Mouse (Mus musculus): Measurements from ENCODE around the gene 4930402F06Rik. TPM values are rescaled to one million over a fixed set of nuclear protein-coding genes. Genes with fewer than 3 reads are reported as not detected.
A peak's percentile ranks its signal among the peaks of the same experiment; 100 is the strongest.

Gene 4930402F06Rik
- polyA plus RNA-seq, 1 experiment from 2014 or later: not detected

DNA sequence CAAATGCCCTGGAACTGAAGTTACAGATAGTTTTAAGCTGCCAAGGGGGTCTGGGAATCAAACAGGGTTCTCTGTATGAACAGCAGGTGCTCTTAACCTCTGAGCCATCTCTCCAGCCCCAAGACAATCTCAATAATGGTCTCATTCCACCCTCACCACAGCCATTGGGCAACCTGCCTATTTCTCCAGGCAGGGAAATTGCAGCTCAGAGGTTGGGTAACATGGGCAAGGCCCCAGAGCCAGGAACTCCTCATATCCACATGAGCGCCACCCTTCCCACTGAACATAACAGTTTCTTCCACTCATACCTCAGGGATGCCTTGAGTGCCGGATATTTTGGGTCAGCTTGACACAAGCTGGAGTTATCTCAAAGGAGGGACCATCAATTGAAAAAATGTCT, 40.8 kb upstream of the 4930402F06Rik start:
- Histone ChIP-seq H3K4me3 (ENCODE audit: low read depth, low read length) (no peak overlapping the region), H3K9me3 (replicated peaks; ENCODE audit: control insufficient read depth, low read length) (no peaks in the 10 kb centered on the region), H3K4me1 (ENCODE audit: control insufficient read depth, insufficient read depth, low read length) (peaks cover 25% of the 10 kb centered on the region), H3K36me3 (ENCODE audit: control insufficient read depth, insufficient read depth, low read length) (no peaks in the 10 kb centered on the region), H3K27ac (ENCODE audit: low read depth, low read length) (no peak overlapping the region), H3K27me3 (ENCODE audit: control insufficient read depth, insufficient read depth, low read length) (no peaks in the 10 kb centered on the region), H3K4me2 (no peak overlapping the region), H3K9ac (ENCODE audit: low read depth, low read length) (no peak overlapping the region)
- no peak for ATAC-seq (replicated peaks; ENCODE audit: insufficient number of reproducible peaks, low FRiP score, low TSS enrichment)
- 95% methylated on average over 2 of the region's 2 CpGs for WGBS (ENCODE audit: insufficient replicate concordance)

GRCm38 (mm10) chr2:35434576-35435123, 37.7 kb upstream of the 4930402F06Rik start:
- Histone ChIP-seq H3K4me1 (ENCODE audit: control insufficient read depth, insufficient read depth, low read length) (peaks cover 33% of the 10 kb centered on the region), H3K4me2 (no peak overlapping the region), H3K27me3 (ENCODE audit: control insufficient read depth, insufficient read depth, low read length) (no peaks in the 10 kb centered on the region), H3K9ac (ENCODE audit: low read depth, low read length) (no peak overlapping the region), H3K27ac (ENCODE audit: low read depth, low read length) (no peak overlapping the region), H3K4me3 (ENCODE audit: low read depth, low read length) (no peak overlapping the region), H3K36me3 (ENCODE audit: control insufficient read depth, insufficient read depth, low read length) (no peaks in the 10 kb centered on the region), H3K9me3 (replicated peaks; ENCODE audit: control insufficient read depth, low read length) (no peaks in the 10 kb centered on the region)
- WGBS (ENCODE audit: insufficient replicate concordance): 81% methylated on average over 6 of the region's 6 CpGs
- ATAC-seq (replicated peaks; ENCODE audit: insufficient number of reproducible peaks, low FRiP score, low TSS enrichment): no peak

GRCm38 (mm10) chr2:35433428-35433827, 36.5 kb upstream of the 4930402F06Rik start:
- Histone ChIP-seq H3K27me3 (ENCODE audit: control insufficient read depth, insufficient read depth, low read length) (no peaks in the 10 kb centered on the region), H3K9me3 (replicated peaks; ENCODE audit: control insufficient read depth, low read length) (no peaks in the 10 kb centered on the region), H3K27ac (ENCODE audit: low read depth, low read length) (peak overlapping the region; percentile 52), H3K9ac (ENCODE audit: low read depth, low read length) (no peak overlapping the region; the same call in 1 of the 2 replicates), H3K36me3 (ENCODE audit: control insufficient read depth, insufficient read depth, low read length) (no peaks in the 10 kb centered on the region), H3K4me2 (peak overlapping the region; percentile 11; the same call in 1 of the 2 replicates), H3K4me3 (ENCODE audit: low read depth, low read length) (no peak overlapping the region), H3K4me1 (ENCODE audit: control insufficient read depth, insufficient read depth, low read length) (peaks cover 33% of the 10 kb centered on the region)
- 58% methylated on average over 4 of the region's 4 CpGs for WGBS (ENCODE audit: insufficient replicate concordance)
- no peak for ATAC-seq (replicated peaks; ENCODE audit: insufficient number of reproducible peaks, low FRiP score, low TSS enrichment)

GRCm38 (mm10) chr2:35432472-35432871, 35.5 kb upstream of the 4930402F06Rik start:
- H3K36me3 ChIP-seq (ENCODE audit: control insufficient read depth, insufficient read depth, low read length): no peaks in the 10 kb centered on the region
- H3K9ac ChIP-seq (ENCODE audit: low read depth, low read length): peak overlapping the region; percentile 49; the same call in 1 of the 2 replicates
- H3K4me2 ChIP-seq: peak overlapping the region; percentile 41
- H3K4me1 ChIP-seq (ENCODE audit: control insufficient read depth, insufficient read depth, low read length): peaks cover 33% of the 10 kb centered on the region
- ATAC-seq (replicated peaks; ENCODE audit: insufficient number of reproducible peaks, low FRiP score, low TSS enrichment): no peak
- peak overlapping the region; percentile 52 for H3K27ac ChIP-seq (ENCODE audit: low read depth, low read length)
- no peaks in the 10 kb centered on the region for H3K27me3 ChIP-seq (ENCODE audit: control insufficient read depth, insufficient read depth, low read length)
- H3K4me3 ChIP-seq (ENCODE audit: low read depth, low read length): 0 out of 2 replicates have a peak overlapping the region, but pooled peaks have one; percentile 15
- WGBS (ENCODE audit: insufficient replicate concordance): 16% methylated on average over 7 of the region's 7 CpGs
- H3K9me3 ChIP-seq (replicated peaks; ENCODE audit: control insufficient read depth, low read length): no peaks in the 10 kb centered on the region

DNA sequence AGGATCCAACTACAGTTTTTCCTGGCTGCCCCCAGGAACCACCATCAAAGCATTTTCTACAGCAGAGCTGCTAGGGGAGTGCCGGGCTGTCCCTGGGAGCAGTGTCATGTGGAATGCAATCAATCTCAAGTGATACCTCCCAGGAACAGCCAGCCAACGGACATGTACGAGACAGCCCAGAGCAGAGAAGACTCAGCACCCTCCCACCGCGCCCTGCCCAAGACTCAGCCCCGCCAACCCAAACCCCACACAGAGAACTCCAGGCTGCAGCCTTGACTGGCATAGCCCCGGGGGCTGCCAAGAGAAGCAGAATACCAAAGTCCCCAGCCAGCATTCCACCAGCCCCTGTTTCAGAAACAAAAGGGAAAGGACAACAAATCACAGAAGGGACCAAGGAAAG, 35.0 kb upstream of the 4930402F06Rik start:
- Histone ChIP-seq H3K36me3 (ENCODE audit: control insufficient read depth, insufficient read depth, low read length) (no peaks in the 10 kb centered on the region), H3K4me1 (ENCODE audit: control insufficient read depth, insufficient read depth, low read length) (peaks cover 33% of the 10 kb centered on the region), H3K27me3 (ENCODE audit: control insufficient read depth, insufficient read depth, low read length) (no peaks in the 10 kb centered on the region), H3K4me2 (peak overlapping the region; percentile 41), H3K27ac (ENCODE audit: low read depth, low read length) (peak overlapping the region; percentile 52), H3K4me3 (ENCODE audit: low read depth, low read length) (0 out of 2 replicates have a peak overlapping the region, but pooled peaks have one; percentile 15), H3K9me3 (replicated peaks; ENCODE audit: control insufficient read depth, low read length) (no peaks in the 10 kb centered on the region), H3K9ac (ENCODE audit: low read depth, low read length) (peak overlapping the region; percentile 49)
- 15% methylated on average over 7 of the region's 7 CpGs for WGBS (ENCODE audit: insufficient replicate concordance)
- ATAC-seq (replicated peaks; ENCODE audit: insufficient number of reproducible peaks, low FRiP score, low TSS enrichment): peak; percentile 16; the same call in 1 of the 2 replicates

GRCm38 (mm10) chr2:35430806-35431205, 33.8 kb upstream of the 4930402F06Rik start:
- Histone ChIP-seq H3K27me3 (ENCODE audit: control insufficient read depth, insufficient read depth, low read length) (no peaks in the 10 kb centered on the region), H3K9me3 (replicated peaks; ENCODE audit: control insufficient read depth, low read length) (no peaks in the 10 kb centered on the region), H3K4me1 (ENCODE audit: control insufficient read depth, insufficient read depth, low read length) (peaks cover 33% of the 10 kb centered on the region), H3K36me3 (ENCODE audit: control insufficient read depth, insufficient read depth, low read length) (no peaks in the 10 kb centered on the region), H3K9ac (ENCODE audit: low read depth, low read length) (no peak overlapping the region), H3K27ac (ENCODE audit: low read depth, low read length) (no peak overlapping the region), H3K4me3 (ENCODE audit: low read depth, low read length) (no peak overlapping the region), H3K4me2 (no peak overlapping the region)
- WGBS (ENCODE audit: insufficient replicate concordance): 89% methylated on average over 8 of the region's 8 CpGs
- ATAC-seq (replicated peaks; ENCODE audit: insufficient number of reproducible peaks, low FRiP score, low TSS enrichment): no peak

- no peak overlapping the region for H3K4me2 ChIP-seq
- H3K4me3 ChIP-seq (ENCODE audit: low read depth, low read length): no peak overlapping the region
- H3K36me3 ChIP-seq (ENCODE audit: control insufficient read depth, insufficient read depth, low read length): no peaks in the 10 kb centered on the region
- H3K27me3 ChIP-seq (ENCODE audit: control insufficient read depth, insufficient read depth, low read length): no peaks in the 10 kb centered on the region
- H3K27ac ChIP-seq (ENCODE audit: low read depth, low read length): no peak overlapping the region
- no peak overlapping the region for H3K9ac ChIP-seq (ENCODE audit: low read depth, low read length)
- H3K9me3 ChIP-seq (replicated peaks; ENCODE audit: control insufficient read depth, low read length): no peaks in the 10 kb centered on the region
- H3K4me1 ChIP-seq (ENCODE audit: control insufficient read depth, insufficient read depth, low read length): peaks cover 22% of the 10 kb centered on the region
- WGBS (ENCODE audit: insufficient replicate concordance): 78% methylated on average over 4 of the region's 4 CpGs
- ATAC-seq (replicated peaks; ENCODE audit: insufficient number of reproducible peaks, low FRiP score, low TSS enrichment): no peak
These were observed 31.8 kb upstream of the 4930402F06Rik start for GRCm38 (mm10) chr2:35428615-35429300.

DNA sequence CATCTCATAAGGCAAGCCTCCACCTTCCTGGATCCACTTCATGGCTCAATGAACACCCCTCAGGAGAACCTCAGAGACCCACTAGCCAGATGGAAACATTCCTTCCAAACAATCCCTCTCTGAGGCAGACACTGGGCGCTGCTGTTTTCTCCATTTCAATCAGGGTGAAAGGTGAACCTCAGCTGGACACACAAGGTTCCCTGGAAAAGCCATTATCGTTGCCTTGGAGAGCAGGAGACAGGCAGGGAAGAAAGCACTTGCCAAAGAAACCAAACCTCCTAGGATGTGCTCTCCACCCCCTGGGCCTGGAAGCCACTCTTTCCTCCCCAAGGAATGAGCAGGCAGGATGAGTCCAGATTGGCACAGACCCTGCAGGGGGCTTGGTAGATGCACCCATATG, 30.6 kb upstream of the 4930402F06Rik start:
- Histone ChIP-seq H3K4me3 (ENCODE audit: low read depth, low read length) (no peak overlapping the region), H3K36me3 (ENCODE audit: control insufficient read depth, insufficient read depth, low read length) (peaks cover 6% of the 10 kb centered on the region), H3K4me2 (no peak overlapping the region), H3K9ac (ENCODE audit: low read depth, low read length) (no peak overlapping the region), H3K4me1 (ENCODE audit: control insufficient read depth, insufficient read depth, low read length) (peaks cover 10% of the 10 kb centered on the region), H3K27me3 (ENCODE audit: control insufficient read depth, insufficient read depth, low read length) (no peaks in the 10 kb centered on the region), H3K27ac (ENCODE audit: low read depth, low read length) (no peak overlapping the region), H3K9me3 (replicated peaks; ENCODE audit: control insufficient read depth, low read length) (no peaks in the 10 kb centered on the region)
- no peak for ATAC-seq (replicated peaks; ENCODE audit: insufficient number of reproducible peaks, low FRiP score, low TSS enrichment)
- 56% methylated on average over 2 of the region's 2 CpGs for WGBS (ENCODE audit: insufficient replicate concordance)

Data from heart, embryonic 11.5 days (tissue).